Mouse (Mus musculus) cortical plate, adult 2 months (tissue): ENCODE data around the gene Aig1.

Experiments used
- CTCF ChIP-seq: fragments of 200-500 bp; IDR thresholded peaks from 2 replicates; pipeline ENCODE4 v1.5.1; 2011; ENCODE audit warnings: mild to moderate bottlenecking, control low read depth, low read length; ENCODE audit not compliant: insufficient read depth; ENCODE audit errors: extremely low read depth
- POLR2A ChIP-seq: fragments of 200-500 bp; IDR thresholded peaks from 2 replicates; pipeline ENCODE4 v1.6.1; 2011; ENCODE audit warnings: mild to moderate bottlenecking, low read length, control low read depth; ENCODE audit not compliant: insufficient read depth; ENCODE audit errors: extremely low read depth

- TF ChIP-seq POLR2A (no peak), CTCF (no peak)
Measured at GRCm38 (mm10) chr10:13836956-13837355, 31.8 kb downstream of the Aig1 start.
